ENCODE assay signal across 13 mouse cellular contexts in the genomic region with DNA sequence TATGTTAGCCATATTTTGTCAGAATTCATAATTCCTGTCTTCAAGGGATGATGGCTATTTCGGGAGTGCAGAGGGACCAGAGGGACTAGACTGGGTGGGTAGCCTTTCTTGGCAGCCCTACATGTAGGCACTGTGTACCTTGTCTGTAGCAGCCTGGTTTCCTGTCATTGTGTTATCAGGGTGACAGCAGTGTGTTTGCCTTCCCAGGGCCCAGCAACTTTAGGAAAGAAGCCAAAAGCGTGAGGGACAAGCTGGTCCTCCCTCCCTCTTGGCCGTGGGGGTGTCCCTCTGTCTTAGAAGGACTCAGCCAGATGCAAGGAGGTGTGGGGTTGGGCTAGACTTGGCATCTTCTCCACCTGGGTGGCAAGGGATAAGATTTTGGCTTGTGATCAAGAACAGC.
DNase-seq lines count a peak whose midpoint lies in the region; ATAC-seq lines count a peak whose summit lies in the region.
"Had no signal": no experiment of that assay in that cellular context is flagged by ENCODE, and none has a peak within 500 bp of the region (broad histone marks: within the 10 kb centered on the region; RNA-seq: fewer than 3 reads in every experiment).

No protein-coding gene starts in this region.

- peaks cover 23% of the 10 kb centered on the region for H3K27me3 ChIP-seq in heart, embryonic 10.5 days (ENCODE audit: insufficient read depth, poor library complexity, severe bottlenecking)
- no peaks in the 10 kb centered on the region for H3K27me3 ChIP-seq in limb, embryonic 10.5 days (ENCODE audit: low read depth, poor library complexity, severe bottlenecking)
- no peaks in the 10 kb centered on the region for H3K27me3 ChIP-seq in hindbrain, embryonic 14.5 days (ENCODE audit: control insufficient read depth, insufficient read depth, low read length)
- H3K27me3 ChIP-seq: forebrain, embryonic 13.5 days; limb, embryonic 15.5 days had no signal

- H3K36me3 ChIP-seq in heart, embryonic 10.5 days = peaks cover 14% of the 10 kb centered on the region
- peaks cover 43% of the 10 kb centered on the region for H3K36me3 ChIP-seq in limb, embryonic 10.5 days
- peaks cover 34% of the 10 kb centered on the region for H3K36me3 ChIP-seq in hindbrain, embryonic 14.5 days (replicated peaks; ENCODE audit: control insufficient read depth, insufficient read depth)

- H3K4me2 ChIP-seq in hindbrain, embryonic 14.5 days (replicated peaks) = no peak overlapping the region
- H3K4me2 ChIP-seq: forebrain, embryonic 13.5 days; limb, embryonic 15.5 days had no signal

- ATAC-seq in common myeloid progenitor, adult 5-6 weeks (replicated peaks; ENCODE audit: low read depth, poor library complexity, severe bottlenecking) = peak; percentile 64
- ATAC-seq in hindbrain, embryonic 14.5 days (ENCODE audit: low FRiP score) = no peak
- ATAC-seq: activated CD4-positive, CD25-positive, alpha-beta regulatory T cell, adult 4 months; forebrain, embryonic 13.5 days had no signal

- no peak overlapping the region for H3K9ac ChIP-seq in hindbrain, embryonic 14.5 days
- H3K9ac ChIP-seq: forebrain, embryonic 13.5 days; limb, embryonic 15.5 days had no signal

- H3K9me3 ChIP-seq in heart, embryonic 10.5 days = peaks cover 7% of the 10 kb centered on the region
- no peaks in the 10 kb centered on the region; the same call in 1 of the 2 replicates for H3K9me3 ChIP-seq in limb, embryonic 10.5 days (replicated peaks)
- no peaks in the 10 kb centered on the region for H3K9me3 ChIP-seq in hindbrain, embryonic 14.5 days (ENCODE audit: control insufficient read depth, low read length)

- peak; percentile 99 for DNase-seq in heart, adult 11 months
- no peak for DNase-seq in heart, embryonic 10.5 days (ENCODE audit: low spot score)
- peak; percentile 39 for DNase-seq in heart, postnatal 4 days
- DNase-seq in lung, postnatal 10 days = peak; percentile 87
- no peak for DNase-seq in limb, embryonic 10.5 days (ENCODE audit: low spot score)
- no peak for DNase-seq in hindbrain, embryonic 14.5 days (ENCODE audit: low spot score)
- DNase-seq in B cell, adult 2 months = no peak
- DNase-seq: cerebellum, adult 9-10 months had no signal

- no peak overlapping the region for H3K4me3 ChIP-seq in heart, embryonic 10.5 days
- H3K4me3 ChIP-seq in limb, embryonic 10.5 days = no peak overlapping the region
- no peak overlapping the region for H3K4me3 ChIP-seq in hindbrain, embryonic 14.5 days (replicated peaks; ENCODE audit: low read length)
- H3K4me3 ChIP-seq: forebrain, embryonic 13.5 days; limb, embryonic 15.5 days; myocyte had no signal

- no peak overlapping the region for H3K27ac ChIP-seq in heart, embryonic 10.5 days
- no peak overlapping the region for H3K27ac ChIP-seq in limb, embryonic 10.5 days
- no peak overlapping the region for H3K27ac ChIP-seq in hindbrain, embryonic 14.5 days
- H3K27ac ChIP-seq: forebrain, embryonic 13.5 days had no signal

- 70% methylated on average over 3 of the region's 3 CpGs for WGBS in heart, embryonic 10.5 days
- 84% methylated on average over 3 of the region's 3 CpGs for WGBS in limb, embryonic 10.5 days
- 90% methylated on average over 3 of the region's 3 CpGs for WGBS in hindbrain, embryonic 14.5 days

- peaks cover 63% of the 10 kb centered on the region for H3K4me1 ChIP-seq in heart, embryonic 10.5 days
- peaks cover 31% of the 10 kb centered on the region for H3K4me1 ChIP-seq in limb, embryonic 10.5 days
- peaks cover 23% of the 10 kb centered on the region for H3K4me1 ChIP-seq in hindbrain, embryonic 14.5 days (replicated peaks; ENCODE audit: control insufficient read depth, insufficient read depth, low read length)

Comparison
In these comparisons a context has a peak if more than half of its experiments do, and no peak if none do; other contexts are left out.
1. DNase-seq: peak in heart, adult 11 months (single experiment), heart, postnatal 4 days (single experiment) and lung, postnatal 10 days (single experiment); none in heart, embryonic 10.5 days (single experiment), limb, embryonic 10.5 days (single experiment), hindbrain, embryonic 14.5 days (single experiment) and B cell, adult 2 months (0 of 2).